Mouse (Mus musculus) heart, postnatal 4 days (tissue): Measurements from ENCODE around the gene Baz2b. TPM values are rescaled to one million over a fixed set of nuclear protein-coding genes. Genes with fewer than 3 reads are reported as not detected.
"Not testable (repeated sequence)": the region's sequence is repeated elsewhere in the genome, so short reads cannot be mapped to it uniquely, and the experiment has no call there.

ENCODE experiments used
- DNase-seq: peaks from one replicate; pipeline ENCODE4 v3.0.0; 2021
- total RNA-seq, 2 experiments: library from RNA; stranded (reverse); gene quantifications; 2 replicates each; pipeline ENCODE4 v1.2.3; 2021

Gene Baz2b
- total RNA-seq, 2 experiments from 2014 or later: 65.5 to 68.2 TPM

DNA sequence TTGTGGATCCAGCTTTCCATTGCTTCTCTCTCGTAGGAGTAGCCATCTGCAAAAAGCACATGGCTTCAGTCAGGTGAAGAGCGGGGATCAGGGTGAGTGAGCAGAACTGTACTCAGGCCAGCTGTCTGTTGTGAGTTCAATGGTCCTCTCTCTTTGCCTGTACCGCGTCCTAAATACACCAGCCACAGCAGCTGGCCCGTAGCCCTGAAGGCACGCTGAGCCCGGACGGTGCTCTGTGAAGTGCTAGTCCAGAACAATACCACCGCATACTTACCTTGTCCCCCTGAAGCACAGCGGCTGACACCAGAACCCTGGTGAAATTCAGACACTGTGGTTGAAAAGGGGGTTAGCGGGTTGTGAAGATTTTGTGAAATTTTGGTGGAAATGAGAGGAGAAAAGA is 356.7 kb downstream of the Baz2b start:
- DNase-seq: no peak

DNA sequence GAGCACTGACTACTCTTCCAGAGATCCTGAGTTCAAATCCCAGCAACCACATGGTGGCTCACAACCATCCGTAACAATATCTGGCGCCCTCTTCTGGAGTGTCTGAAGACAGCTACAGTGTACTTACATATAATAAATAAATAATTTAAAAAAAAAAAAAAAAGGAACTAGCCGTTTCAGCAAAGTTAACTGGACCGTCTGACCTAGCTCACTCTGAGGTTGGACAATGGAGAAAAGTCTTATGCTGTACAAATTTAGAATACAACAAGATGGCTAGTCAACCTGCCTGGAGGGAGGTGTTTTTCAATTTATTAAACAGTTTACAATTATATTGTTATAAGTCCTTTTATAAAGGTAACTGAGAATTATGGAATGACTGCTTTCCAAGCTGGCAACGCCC is 357.8 kb downstream of the Baz2b start:
- DNase-seq: not testable (repeated sequence)

Other genes with a start within 250 kb of the Baz2b start
- 10 to 100 TPM; 54.4 to 57.8 TPM for gene March7, start within 50 bp of the Baz2b start, total RNA-seq
- 1 to 10 TPM; 7.4 to 8.6 TPM for gene Cd302, start 74.6 kb upstream of the Baz2b start, total RNA-seq
- gene Ly75, start 173.5 kb upstream of the Baz2b start, total RNA-seq: 1 to 10 TPM; 2.7 to 2.8 TPM